Mouse (Mus musculus) forebrain, embryonic 16.5 days (tissue): Measurements from ENCODE around the gene Esrrg. TPM values are rescaled to one million over a fixed set of nuclear protein-coding genes. Genes with fewer than 3 reads are reported as not detected.

Experiments used
- ATAC-seq: fragments of 200-750 bp; cut with Nextera tagmentation; 2 replicates; pipeline ENCODE4 v1.8.0; 2017; ENCODE audit warnings: mild to moderate bottlenecking, moderate library complexity
- H3K27ac ChIP-seq: fragments of 300-500 bp; sonication (generic); 2 replicates; pipeline ENCODE4 v1.5.1; 2014; ENCODE audit warnings: low read length, control low read depth
- H3K27me3 ChIP-seq: fragments of 300-500 bp; sonication (generic); replicated peaks from 2 replicates; pipeline ENCODE4 v1.6.1; 2014; ENCODE audit warnings: low read length; ENCODE audit not compliant: control insufficient read depth, insufficient read depth
- H3K36me3 ChIP-seq: fragments of 300-500 bp; sonication (generic); 2 replicates; pipeline ENCODE4 v1.6.1; 2014; ENCODE audit not compliant: control insufficient read depth, insufficient read depth
- H3K4me1 ChIP-seq: fragments of 300-500 bp; sonication (generic); replicated peaks from 2 replicates; pipeline ENCODE4 v1.6.1; 2014; ENCODE audit warnings: low read length; ENCODE audit not compliant: control insufficient read depth, insufficient read depth
- H3K4me2 ChIP-seq: fragments of 300-500 bp; sonication (generic); 2 replicates; pipeline ENCODE4 v1.6.1; 2014; ENCODE audit warnings: mild to moderate bottlenecking, low read length, control low read depth
- H3K4me3 ChIP-seq: fragments of 300-500 bp; sonication (generic); replicated peaks from 2 replicates; pipeline ENCODE4 v1.5.1; 2014; ENCODE audit warnings: mild to moderate bottlenecking, low read length, control low read depth
- H3K9ac ChIP-seq: fragments of 300-500 bp; sonication (generic); replicated peaks from 2 replicates; pipeline ENCODE4 v1.6.1; 2014; ENCODE audit warnings: low read depth, low read length, control low read depth
- H3K9me3 ChIP-seq: fragments of 300-500 bp; sonication (generic); 2 replicates; pipeline ENCODE4 v1.6.1; 2016; ENCODE audit warnings: low read length; ENCODE audit not compliant: control insufficient read depth
- WGBS: fragments of 180-500 bp; shearing (Covaris S2); extraction: QIAGEN DNeasy Blood & Tissue Kit; methylation state at CpG from one replicate; pipeline ENCODE4 v1.1.7; 2014; 5-methylcytosine and 5-hydroxymethylcytosine counted together
- polyA plus RNA-seq: library from polyadenylated mRNA; unstranded; fragments of >200 nt; fragmentation: Nextera tagmentation; extraction: Ambion mirVana; gene quantifications from 2 replicates; pipeline ENCODE4 v1.2.1, GENCODE M21; 2015

The Esrrg gene
- polyA plus RNA-seq, 1 experiment from 2014 or later, result 11.2 TPM

GRCm38 (mm10) chr1:187800761-187801160 is 192.2 kb downstream of the Esrrg start:
- 84% methylated on average over 10 of the region's 10 CpGs for WGBS

GRCm38 (mm10) chr1:187803566-187803965 is 195.0 kb downstream of the Esrrg start:
- Histone ChIP-seq H3K4me2 (no peak overlapping the region), H3K27ac (no peak overlapping the region), H3K9ac (no peak overlapping the region), H3K27me3 (peaks cover 28% of the 10 kb centered on the region), H3K9me3 (no peaks in the 10 kb centered on the region), H3K4me3 (no peak overlapping the region), H3K4me1 (peaks cover 8% of the 10 kb centered on the region), H3K36me3 (no peaks in the 10 kb centered on the region)
- WGBS, result 23% methylated on average over 5 of the region's 5 CpGs
- ATAC-seq, result no peak

More at GRCm38 (mm10) chr1:187800761-187801160, 192.2 kb downstream of the Esrrg start:
- no peaks in the 10 kb centered on the region for H3K9me3 ChIP-seq
- H3K4me1 ChIP-seq, result no peaks in the 10 kb centered on the region; the same call in 1 of the 2 replicates
- H3K27me3 ChIP-seq, result peaks cover 19% of the 10 kb centered on the region
- H3K4me3 ChIP-seq, result no peak overlapping the region
- ATAC-seq, result no peak
- no peaks in the 10 kb centered on the region for H3K36me3 ChIP-seq
- H3K9ac ChIP-seq, result no peak overlapping the region
- H3K4me2 ChIP-seq, result no peak overlapping the region
- H3K27ac ChIP-seq, result no peak overlapping the region

GRCm38 (mm10) chr1:187803997-187804396 is 195.4 kb downstream of the Esrrg start:
- no peak overlapping the region for H3K4me2 ChIP-seq
- H3K27ac ChIP-seq, result no peak overlapping the region
- H3K9ac ChIP-seq, result no peak overlapping the region
- no peaks in the 10 kb centered on the region for H3K36me3 ChIP-seq
- peaks cover 31% of the 10 kb centered on the region for H3K27me3 ChIP-seq
- 7% methylated on average over 5 of the region's 5 CpGs for WGBS
- no peak overlapping the region for H3K4me3 ChIP-seq
- H3K9me3 ChIP-seq, result no peaks in the 10 kb centered on the region
- ATAC-seq, result no peak
- H3K4me1 ChIP-seq, result peaks cover 9% of the 10 kb centered on the region

GRCm38 (mm10) chr1:187805001-187805400 is 196.4 kb downstream of the Esrrg start:
- no peak overlapping the region for H3K27ac ChIP-seq
- H3K36me3 ChIP-seq, result no peaks in the 10 kb centered on the region
- H3K4me1 ChIP-seq, result peaks cover 9% of the 10 kb centered on the region
- H3K4me2 ChIP-seq, result no peak overlapping the region
- no peak overlapping the region for H3K4me3 ChIP-seq
- peaks cover 39% of the 10 kb centered on the region for H3K27me3 ChIP-seq
- H3K9me3 ChIP-seq, result no peaks in the 10 kb centered on the region
- ATAC-seq, result no peak
- WGBS, result 69% methylated on average over 6 of the region's 6 CpGs
- H3K9ac ChIP-seq, result no peak overlapping the region

GRCm38 (mm10) chr1:187807477-187808390 is 199.1 kb downstream of the Esrrg start:
- peak; percentile 52 for ATAC-seq
- Histone ChIP-seq H3K27me3 (peaks cover 47% of the 10 kb centered on the region), H3K9me3 (no peaks in the 10 kb centered on the region), H3K4me2 (no peak overlapping the region), H3K4me3 (no peak overlapping the region), H3K4me1 (peaks cover 9% of the 10 kb centered on the region), H3K36me3 (no peaks in the 10 kb centered on the region), H3K27ac (no peak overlapping the region), H3K9ac (no peak overlapping the region)
- WGBS, result 11% methylated on average over 12 of the region's 12 CpGs

- no peaks in the 10 kb centered on the region for H3K36me3 ChIP-seq
- peaks cover 41% of the 10 kb centered on the region for H3K27me3 ChIP-seq
- H3K4me2 ChIP-seq, result no peak overlapping the region
- no peak overlapping the region for H3K9ac ChIP-seq
- ATAC-seq, result no peak; the same call in 1 of the 2 replicates
- no peak overlapping the region for H3K4me3 ChIP-seq
- peaks cover 9% of the 10 kb centered on the region for H3K4me1 ChIP-seq
- 31% methylated on average over 5 of the region's 5 CpGs for WGBS
- no peak overlapping the region for H3K27ac ChIP-seq
- no peaks in the 10 kb centered on the region for H3K9me3 ChIP-seq
Observed at GRCm38 (mm10) chr1:187808391-187808922, 199.9 kb downstream of the Esrrg start.

- H3K27me3 ChIP-seq, result peaks cover 44% of the 10 kb centered on the region
Observed at GRCm38 (mm10) chr1:187809546-187809945, 201.0 kb downstream of the Esrrg start.

GRCm38 (mm10) chr1:187819406-187819805 is 210.8 kb downstream of the Esrrg start:
- no peak overlapping the region for H3K4me2 ChIP-seq

More at GRCm38 (mm10) chr1:187809546-187809945, 201.0 kb downstream of the Esrrg start:
- 93% methylated on average over 3 of the region's 3 CpGs for WGBS
- peaks cover 9% of the 10 kb centered on the region for H3K4me1 ChIP-seq
- H3K36me3 ChIP-seq, result no peaks in the 10 kb centered on the region
- no peak overlapping the region for H3K4me2 ChIP-seq
- H3K27ac ChIP-seq, result no peak overlapping the region
- no peak for ATAC-seq
- no peaks in the 10 kb centered on the region for H3K9me3 ChIP-seq
- H3K9ac ChIP-seq, result no peak overlapping the region
- H3K4me3 ChIP-seq, result no peak overlapping the region

GRCm38 (mm10) chr1:187821368-187821811 is 212.8 kb downstream of the Esrrg start:
- WGBS, result 69% methylated on average over 13 of the region's 13 CpGs
- H3K9me3 ChIP-seq, result no peaks in the 10 kb centered on the region
- no peak overlapping the region for H3K4me3 ChIP-seq
- H3K27me3 ChIP-seq, result peaks cover 18% of the 10 kb centered on the region; the same call in 1 of the 2 replicates
- H3K9ac ChIP-seq, result no peak overlapping the region
- ATAC-seq, result no peak
- H3K27ac ChIP-seq, result no peak overlapping the region
- H3K4me1 ChIP-seq, result no peaks in the 10 kb centered on the region
- H3K4me2 ChIP-seq, result no peak overlapping the region
- H3K36me3 ChIP-seq, result no peaks in the 10 kb centered on the region

More at GRCm38 (mm10) chr1:187819406-187819805, 210.8 kb downstream of the Esrrg start:
- Histone ChIP-seq H3K27me3 (peaks cover 19% of the 10 kb centered on the region; the same call in 1 of the 2 replicates), H3K27ac (no peak overlapping the region), H3K4me3 (no peak overlapping the region), H3K9me3 (no peaks in the 10 kb centered on the region), H3K4me1 (no peaks in the 10 kb centered on the region), H3K9ac (no peak overlapping the region), H3K36me3 (no peaks in the 10 kb centered on the region)
- no peak for ATAC-seq
- WGBS, result 95% methylated on average over 5 of the region's 5 CpGs
